Mouse (Mus musculus): Measurements from ENCODE around the gene Daam1.

Gene Daam1

GRCm38 (mm10) chr12:71933989-71934645, 103.2 kb downstream of the Daam1 start:
- no peak for DNase-seq (ENCODE audit: low read depth, low spot score)

GRCm38 (mm10) chr12:71936636-71937035, 105.8 kb downstream of the Daam1 start:
- no peaks in the 10 kb centered on the region for H3K36me3 ChIP-seq (ENCODE audit: control insufficient read depth, insufficient read depth, low read length, poor library complexity, severe bottlenecking)
- DNase-seq (ENCODE audit: low read depth, low spot score): no peak
- H3K27me3 ChIP-seq (ENCODE audit: control insufficient read depth, insufficient read depth, low read length, poor library complexity, severe bottlenecking): no peaks in the 10 kb centered on the region

More at GRCm38 (mm10) chr12:71933989-71934645, 103.2 kb downstream of the Daam1 start:
- no peaks in the 10 kb centered on the region for H3K27me3 ChIP-seq (ENCODE audit: control insufficient read depth, insufficient read depth, low read length, poor library complexity, severe bottlenecking)
- no peaks in the 10 kb centered on the region for H3K36me3 ChIP-seq (ENCODE audit: control insufficient read depth, insufficient read depth, low read length, poor library complexity, severe bottlenecking)

GRCm38 (mm10) chr12:71938513-71938912, 107.6 kb downstream of the Daam1 start:
- Histone ChIP-seq H3K36me3 (ENCODE audit: control insufficient read depth, insufficient read depth, low read length, poor library complexity, severe bottlenecking) (no peaks in the 10 kb centered on the region), H3K27me3 (ENCODE audit: control insufficient read depth, insufficient read depth, low read length, poor library complexity, severe bottlenecking) (no peaks in the 10 kb centered on the region)
- DNase-seq (ENCODE audit: low read depth, low spot score): no peak

GRCm38 (mm10) chr12:71941290-71941689, 110.4 kb downstream of the Daam1 start:
- no peak for DNase-seq (ENCODE audit: low read depth, low spot score)
- no peaks in the 10 kb centered on the region for H3K27me3 ChIP-seq (ENCODE audit: control insufficient read depth, insufficient read depth, low read length, poor library complexity, severe bottlenecking)
- no peaks in the 10 kb centered on the region for H3K36me3 ChIP-seq (ENCODE audit: control insufficient read depth, insufficient read depth, low read length, poor library complexity, severe bottlenecking)

- Histone ChIP-seq H3K36me3 (ENCODE audit: control insufficient read depth, insufficient read depth, low read length, poor library complexity, severe bottlenecking) (no peaks in the 10 kb centered on the region), H3K27me3 (ENCODE audit: control insufficient read depth, insufficient read depth, low read length, poor library complexity, severe bottlenecking) (no peaks in the 10 kb centered on the region)
- DNase-seq (ENCODE audit: low read depth, low spot score): no peak
Measured at GRCm38 (mm10) chr12:71943112-71943511, 112.2 kb downstream of the Daam1 start.

- no peaks in the 10 kb centered on the region for H3K27me3 ChIP-seq (ENCODE audit: control insufficient read depth, insufficient read depth, low read length, poor library complexity, severe bottlenecking)
- no peaks in the 10 kb centered on the region for H3K36me3 ChIP-seq (ENCODE audit: control insufficient read depth, insufficient read depth, low read length, poor library complexity, severe bottlenecking)
- no peak for DNase-seq (ENCODE audit: low read depth, low spot score)
Measured at GRCm38 (mm10) chr12:71943646-71944045, 112.8 kb downstream of the Daam1 start.

- no peaks in the 10 kb centered on the region for H3K27me3 ChIP-seq (ENCODE audit: control insufficient read depth, insufficient read depth, low read length, poor library complexity, severe bottlenecking)
- no peaks in the 10 kb centered on the region for H3K36me3 ChIP-seq (ENCODE audit: control insufficient read depth, insufficient read depth, low read length, poor library complexity, severe bottlenecking)
- no peak for DNase-seq (ENCODE audit: low read depth, low spot score)
Measured at GRCm38 (mm10) chr12:71945844-71946243, 115.0 kb downstream of the Daam1 start.

- DNase-seq (ENCODE audit: low read depth, low spot score): no peak
- no peaks in the 10 kb centered on the region for H3K27me3 ChIP-seq (ENCODE audit: control insufficient read depth, insufficient read depth, low read length, poor library complexity, severe bottlenecking)
- no peaks in the 10 kb centered on the region for H3K36me3 ChIP-seq (ENCODE audit: control insufficient read depth, insufficient read depth, low read length, poor library complexity, severe bottlenecking)
Measured at GRCm38 (mm10) chr12:71946448-71946847, 115.6 kb downstream of the Daam1 start.

GRCm38 (mm10) chr12:71948972-71949371, 118.1 kb downstream of the Daam1 start:
- DNase-seq (ENCODE audit: low read depth, low spot score): no peak
- Histone ChIP-seq H3K27me3 (ENCODE audit: control insufficient read depth, insufficient read depth, low read length, poor library complexity, severe bottlenecking) (no peaks in the 10 kb centered on the region), H3K36me3 (ENCODE audit: control insufficient read depth, insufficient read depth, low read length, poor library complexity, severe bottlenecking) (no peaks in the 10 kb centered on the region)

GRCm38 (mm10) chr12:71949606-71950005, 118.7 kb downstream of the Daam1 start:
- no peaks in the 10 kb centered on the region for H3K27me3 ChIP-seq (ENCODE audit: control insufficient read depth, insufficient read depth, low read length, poor library complexity, severe bottlenecking)
- H3K36me3 ChIP-seq (ENCODE audit: control insufficient read depth, insufficient read depth, low read length, poor library complexity, severe bottlenecking): no peaks in the 10 kb centered on the region
- no peak for DNase-seq (ENCODE audit: low read depth, low spot score)

- DNase-seq (ENCODE audit: low read depth, low spot score): no peak
- no peaks in the 10 kb centered on the region for H3K36me3 ChIP-seq (ENCODE audit: control insufficient read depth, insufficient read depth, low read length, poor library complexity, severe bottlenecking)
- no peaks in the 10 kb centered on the region for H3K27me3 ChIP-seq (ENCODE audit: control insufficient read depth, insufficient read depth, low read length, poor library complexity, severe bottlenecking)
Measured at GRCm38 (mm10) chr12:71950095-71950877, 119.4 kb downstream of the Daam1 start.

GRCm38 (mm10) chr12:71954180-71954935, 123.5 kb downstream of the Daam1 start:
- Histone ChIP-seq H3K36me3 (ENCODE audit: control insufficient read depth, insufficient read depth, low read length, poor library complexity, severe bottlenecking) (no peaks in the 10 kb centered on the region), H3K27me3 (ENCODE audit: control insufficient read depth, insufficient read depth, low read length, poor library complexity, severe bottlenecking) (no peaks in the 10 kb centered on the region)
- DNase-seq (ENCODE audit: low read depth, low spot score): no peak

- no peaks in the 10 kb centered on the region for H3K27me3 ChIP-seq (ENCODE audit: control insufficient read depth, insufficient read depth, low read length, poor library complexity, severe bottlenecking)
- no peak for DNase-seq (ENCODE audit: low read depth, low spot score)
- H3K36me3 ChIP-seq (ENCODE audit: control insufficient read depth, insufficient read depth, low read length, poor library complexity, severe bottlenecking): no peaks in the 10 kb centered on the region
Measured at GRCm38 (mm10) chr12:71956980-71957379, 126.1 kb downstream of the Daam1 start.

- Histone ChIP-seq H3K27me3 (ENCODE audit: control insufficient read depth, insufficient read depth, low read length, poor library complexity, severe bottlenecking) (no peaks in the 10 kb centered on the region), H3K36me3 (ENCODE audit: control insufficient read depth, insufficient read depth, low read length, poor library complexity, severe bottlenecking) (no peaks in the 10 kb centered on the region)
- no peak for DNase-seq (ENCODE audit: low read depth, low spot score)
Measured at GRCm38 (mm10) chr12:71957496-71957895, 126.6 kb downstream of the Daam1 start.

All from splenic B cell, adult 2 months (primary cell).